Mouse (Mus musculus) heart, postnatal 10 days (tissue): ENCODE measurements at regions not wholly inside any gene's neighbourhood (a gene's known extent, or its start where the extent isn't known, plus 50 kb on each side); places are given as distances from the start of the nearest gene placed in this dataset.

Experiments
- DNase-seq, 2 experiments: peaks; one replicate each; pipeline ENCODE4 v3.0.0; 2021
- intact Hi-C: fragments of 180-260 bp; cut with DNase I; formaldehyde crosslinking; loops from one replicate; pipeline ENCODE4 v1.15.1; 2025

GRCm38 (mm10) chr5:61155390-61156225, 653.0 kb upstream of the G6pd2 start:
- no peak for DNase-seq
- intact Hi-C loops, result no loop called here

- peak in 1 of 2 experiments; percentile 4 for DNase-seq
- intact Hi-C loops, result no loop called here
Observed at GRCm38 (mm10) chr5:61156226-61156565, 652.4 kb upstream of the G6pd2 start.
